ENCODE assay signal across 12 mouse cellular contexts in the genomic region with DNA sequence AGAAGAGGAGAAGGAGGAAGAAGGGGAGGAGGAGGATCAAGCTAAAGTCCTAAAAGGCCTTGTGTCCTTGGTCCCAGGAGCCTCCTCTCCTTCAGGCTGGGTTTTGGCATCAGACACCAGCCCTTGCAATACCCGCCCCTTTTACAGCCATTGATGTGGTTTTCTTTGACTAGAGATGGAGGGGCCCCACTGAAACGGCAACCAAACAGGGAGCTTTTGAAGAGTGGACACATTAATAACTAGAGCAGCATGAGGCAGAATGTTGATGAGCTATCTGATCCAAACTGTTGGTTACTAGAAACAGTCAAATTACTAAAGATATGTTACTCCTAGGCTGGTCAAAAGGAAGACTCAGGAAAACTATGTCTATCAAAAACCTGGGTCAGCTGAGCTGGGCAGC. TPM values are rescaled to one million over a fixed set of nuclear protein-coding genes. Genes with fewer than 3 reads are reported as not detected.
DNase-seq lines count a peak whose midpoint lies in the region; ATAC-seq and TF ChIP-seq lines count a peak whose summit lies in the region.
"Had no signal": no experiment of that assay in that cellular context is flagged by ENCODE, and none has a peak within 500 bp of the region (broad histone marks: within the 10 kb centered on the region; RNA-seq: fewer than 3 reads in every experiment).

No protein-coding gene starts in this region.

- peaks cover 13% of the 10 kb centered on the region for H3K4me1 ChIP-seq in liver, adult 2 months (ENCODE audit: control insufficient read depth, insufficient read depth, low read length)
- H3K4me1 ChIP-seq in liver, embryonic 11.5 days (replicated peaks; ENCODE audit: control insufficient read depth, insufficient read depth, low read length), result peaks cover 20% of the 10 kb centered on the region
- H3K4me1 ChIP-seq in small intestine, adult 2 months (ENCODE audit: control insufficient read depth, insufficient read depth, insufficient read length, low read length), result peaks cover 39% of the 10 kb centered on the region; the same call in 1 of the 2 replicates
- H3K4me1 ChIP-seq in embryonic facial prominence, embryonic 10.5 days, result peaks cover 19% of the 10 kb centered on the region

- no peak for TF ChIP-seq CTCF in liver, adult 2 months (IDR thresholded peaks at IDR 0.05; ENCODE audit: low read depth, low read length)
- TF ChIP-seq CTCF in small intestine, adult 2 months (IDR thresholded peaks at IDR 0.05; ENCODE audit: extremely low read depth, insufficient read length, insufficient replicate concordance, low read depth, low read length), result no peak

- H3K9ac ChIP-seq in liver, adult 2 months (ENCODE audit: low read depth, low read length), result no peak overlapping the region
- H3K9ac ChIP-seq in liver, embryonic 11.5 days (ENCODE audit: low read depth, low read length), result no peak overlapping the region
- H3K9ac ChIP-seq: forebrain, embryonic 13.5 days had no signal

- TF ChIP-seq POLR2A in liver, adult 2 months (IDR thresholded peaks at IDR 0.05; ENCODE audit: extremely low read depth, insufficient read depth, low read length), result no peak
- no peak for TF ChIP-seq POLR2A in small intestine, adult 2 months (IDR thresholded peaks at IDR 0.05; ENCODE audit: low read depth, low read length)

- H3K4me3 ChIP-seq in liver, adult 2 months (ENCODE audit: insufficient read depth, low read depth, low read length), result no peak overlapping the region
- no peak overlapping the region for H3K4me3 ChIP-seq in liver, embryonic 11.5 days (ENCODE audit: low read depth, low read length)
- peak overlapping the region; percentile 34; the same call in 1 of the 2 replicates for H3K4me3 ChIP-seq in small intestine, adult 2 months (ENCODE audit: low read depth, low read length)
- no peak overlapping the region for H3K4me3 ChIP-seq in embryonic facial prominence, embryonic 10.5 days
- H3K4me3 ChIP-seq: forebrain, embryonic 13.5 days had no signal

- peak overlapping the region; percentile 4; the same call in 1 of the 2 replicates for H3K27ac ChIP-seq in liver, adult 2 months (replicated peaks; ENCODE audit: insufficient read depth, low read depth, low read length)
- no peak overlapping the region for H3K27ac ChIP-seq in liver, embryonic 11.5 days (ENCODE audit: low read depth, low read length)
- H3K27ac ChIP-seq in small intestine, adult 2 months (ENCODE audit: insufficient read depth, low read depth, low read length), result peak overlapping the region; percentile 97
- H3K27ac ChIP-seq in embryonic facial prominence, embryonic 10.5 days (replicated peaks), result no peak overlapping the region; the same call in 1 of the 2 replicates
- H3K27ac ChIP-seq: forebrain, embryonic 13.5 days; heart, embryonic 10.5 days; hindbrain, postnatal 0 days had no signal

- WGBS in liver, adult 2 months, result 61% methylated on average over 2 of the region's 2 CpGs
- WGBS in liver, embryonic 11.5 days, result 47% methylated on average over 2 of the region's 2 CpGs
- WGBS in small intestine, adult 2 months, result 12% methylated on average over 2 of the region's 2 CpGs
- 56% methylated on average over 2 of the region's 2 CpGs for WGBS in embryonic facial prominence, embryonic 10.5 days

- no peaks in the 10 kb centered on the region for H3K27me3 ChIP-seq in liver, adult 2 months (ENCODE audit: control insufficient read depth, insufficient read depth, low read length)
- no peaks in the 10 kb centered on the region for H3K27me3 ChIP-seq in liver, embryonic 11.5 days (replicated peaks; ENCODE audit: control insufficient read depth, insufficient read depth, low read length)
- H3K27me3 ChIP-seq in small intestine, adult 2 months (ENCODE audit: control insufficient read depth, insufficient read depth, low read length), result no peaks in the 10 kb centered on the region
- H3K27me3 ChIP-seq in embryonic facial prominence, embryonic 10.5 days (replicated peaks; ENCODE audit: low read depth, poor library complexity, severe bottlenecking), result no peaks in the 10 kb centered on the region

- H3K9me3 ChIP-seq in liver, embryonic 11.5 days (ENCODE audit: control insufficient read depth, low read length), result no peaks in the 10 kb centered on the region
- H3K9me3 ChIP-seq in embryonic facial prominence, embryonic 10.5 days, result no peaks in the 10 kb centered on the region
- H3K9me3 ChIP-seq: forebrain, embryonic 13.5 days; heart, embryonic 10.5 days; hindbrain, embryonic 10.5 days had no signal

- H3K36me3 ChIP-seq in liver, adult 2 months (ENCODE audit: control insufficient read depth, insufficient read depth, low read length), result no peaks in the 10 kb centered on the region
- no peaks in the 10 kb centered on the region for H3K36me3 ChIP-seq in liver, embryonic 11.5 days (ENCODE audit: control insufficient read depth, insufficient read depth, low read length)
- no peaks in the 10 kb centered on the region for H3K36me3 ChIP-seq in small intestine, adult 2 months (ENCODE audit: control insufficient read depth, insufficient read depth, low read length)
- H3K36me3 ChIP-seq in embryonic facial prominence, embryonic 10.5 days (replicated peaks), result no peaks in the 10 kb centered on the region
- H3K36me3 ChIP-seq: heart, embryonic 10.5 days; hindbrain, embryonic 10.5 days had no signal

- H3K79me2 ChIP-seq in liver, adult 2 months (ENCODE audit: control insufficient read depth, insufficient read depth, low read length), result no peaks in the 10 kb centered on the region

- no peak for DNase-seq in liver, adult 2 months (ENCODE audit: extremely low read depth, low read depth, low spot score)
- no peak for DNase-seq in liver, embryonic 11.5 days (ENCODE audit: low spot score)
- DNase-seq in CD4-positive helper T cell, adult 2 months (ENCODE audit: low read depth, low spot score), result peak; percentile 42
- DNase-seq in induced T-regulatory cell, adult 2 months (ENCODE audit: low read depth), result peak; percentile 26
- no peak for DNase-seq in kidney, postnatal 36 days
- DNase-seq in embryonic facial prominence, embryonic 10.5 days (ENCODE audit: low spot score), result no peak
- DNase-seq: layer of hippocampus, adult 9-11 months had no signal

- no peak overlapping the region for H3K4me2 ChIP-seq in liver, embryonic 11.5 days
- H3K4me2 ChIP-seq: forebrain, embryonic 13.5 days had no signal

- ATAC-seq in liver, embryonic 11.5 days (replicated peaks; ENCODE audit: low FRiP score), result no peak
- ATAC-seq: forebrain, embryonic 13.5 days had no signal

RNA-seq across cellular contexts. Expression of a gene that starts 39.1 kb away (rescaled TPM):
- total RNA-seq in liver, adult 2 months (2014; rRNA removed), result 27.8 and 36.4 TPM in 2 replicates
- polyA plus RNA-seq in liver, adult 2 months (2012; rRNA removed), result 7.6 and 9.1 TPM in 2 replicates
- 7.6 and 8.9 TPM in 2 replicates for polyA plus RNA-seq in liver, embryonic 11.5 days (2014; fragmentation: Nextera tagmentation; extraction: Ambion mirVana)
- polyA plus RNA-seq in small intestine, adult 2 months (2012; rRNA removed), result 5.8 and 21.8 TPM in 2 replicates
- polyA plus RNA-seq in embryonic facial prominence, embryonic 10.5 days (2016; fragmentation: Nextera tagmentation; extraction: Ambion mirVana), result 7.2 and 9.3 TPM in 2 replicates

Comparison
In these comparisons a context has a peak if more than half of its experiments do, and no peak if none do; other contexts are left out.
1. H3K27ac ChIP-seq: peak in liver, adult 2 months (single experiment) and small intestine, adult 2 months (single experiment); none in liver, embryonic 11.5 days (single experiment) and embryonic facial prominence, embryonic 10.5 days (single experiment).
2. DNase-seq: peak in CD4-positive helper T cell, adult 2 months (single experiment) and induced T-regulatory cell, adult 2 months (single experiment); none in liver, adult 2 months (single experiment), liver, embryonic 11.5 days (single experiment), kidney, postnatal 36 days (0 of 2) and embryonic facial prominence, embryonic 10.5 days (single experiment).